Mouse (Mus musculus) myocyte (in vitro differentiated cells): ENCODE data around the gene Gm20388. TPM values are rescaled to one million over a fixed set of nuclear protein-coding genes. Genes with fewer than 3 reads are reported as not detected.

Experiments used
- H3K27me3 ChIP-seq: one replicate; pipeline ENCODE4 v1.6.1; 2011; ENCODE audit not compliant: control insufficient read depth, insufficient read depth, insufficient read length
- H3K36me3 ChIP-seq: one replicate; pipeline ENCODE4 v1.6.1; 2011; ENCODE audit not compliant: control insufficient read depth, insufficient read depth
- H3K4me2 ChIP-seq: one replicate; pipeline ENCODE4 v1.6.1; 2011; ENCODE audit warnings: low read depth, control low read depth
- H3K4me3 ChIP-seq: one replicate; pipeline ENCODE4 v1.5.1; 2011; ENCODE audit warnings: mild to moderate bottlenecking, control low read depth, moderate library complexity
- H3K79me2 ChIP-seq: one replicate; pipeline ENCODE4 v1.6.1; 2011; ENCODE audit not compliant: control insufficient read depth, insufficient read depth
- H3ac ChIP-seq: one replicate; pipeline ENCODE4 v1.6.1; 2011; ENCODE audit not compliant: control insufficient read depth, insufficient read length
- CEBPB ChIP-seq: IDR thresholded peaks from 2 replicates; pipeline ENCODE4 v1.6.1; 2011; ENCODE audit warnings: mild to moderate bottlenecking, moderate library complexity; ENCODE audit not compliant: poor library complexity, insufficient read depth, severe bottlenecking
- E2F4 ChIP-seq: IDR thresholded peaks from one replicate; pipeline ENCODE4 v1.6.1; 2011; ENCODE audit warnings: mild to moderate bottlenecking, control low read depth, moderate library complexity; ENCODE audit not compliant: insufficient read depth
- MAX ChIP-seq: IDR thresholded peaks from one replicate; pipeline ENCODE4 v1.6.1; 2011; ENCODE audit warnings: low read depth, mild to moderate bottlenecking, control low read depth
- MYOD1 ChIP-seq, 3 experiments: IDR thresholded peaks; one replicate each; pipeline ENCODE4 v1.6.1; 2011; ENCODE audit warnings: control low read depth in 2 of 3, low read depth in 2 of 3, mild to moderate bottlenecking in 2 of 3, moderate library complexity in 1 of 3; ENCODE audit not compliant: insufficient read length in 2 of 3, control insufficient read depth in 1 of 3
- MYOG ChIP-seq, 3 experiments: IDR thresholded peaks; one replicate each; pipeline ENCODE4 v1.6.1; 2011; ENCODE audit warnings: control low read depth in 2 of 3, low read depth in 2 of 3, mild to moderate bottlenecking in 2 of 3; ENCODE audit not compliant: insufficient read length in 2 of 3, control insufficient read depth in 1 of 3, insufficient read depth in 1 of 3
- POLR2A ChIP-seq: IDR thresholded peaks from one replicate; pipeline ENCODE4 v1.6.1; 2011; ENCODE audit warnings: low read depth, mild to moderate bottlenecking, control low read depth, moderate library complexity; ENCODE audit not compliant: insufficient read length
- POLR2AphosphoS2 ChIP-seq: IDR thresholded peaks from one replicate; pipeline ENCODE4 v1.6.1; 2011; ENCODE audit warnings: low read depth, control low read depth; ENCODE audit not compliant: insufficient read length
- REST ChIP-seq: IDR thresholded peaks from one replicate; pipeline ENCODE4 v1.6.1; 2011; ENCODE audit warnings: mild to moderate bottlenecking, control low read depth, moderate library complexity; ENCODE audit not compliant: insufficient read depth, insufficient read length
- SRF ChIP-seq: IDR thresholded peaks from one replicate; pipeline ENCODE4 v1.6.1; 2011; ENCODE audit warnings: low read depth; ENCODE audit not compliant: control insufficient read depth, insufficient read length
- TCF12 ChIP-seq: IDR thresholded peaks from one replicate; pipeline ENCODE4 v1.6.1; 2011; ENCODE audit warnings: mild to moderate bottlenecking, control low read depth; ENCODE audit not compliant: poor library complexity, insufficient read depth, severe bottlenecking
- TCF3 ChIP-seq: IDR thresholded peaks from one replicate; pipeline ENCODE4 v1.6.1; 2011; ENCODE audit warnings: low read depth, control low read depth; ENCODE audit not compliant: insufficient read length
- USF1 ChIP-seq: IDR thresholded peaks from one replicate; pipeline ENCODE4 v1.6.1; 2011; ENCODE audit warnings: low read depth, mild to moderate bottlenecking, control low read depth, moderate library complexity
- polyA plus RNA-seq: library from polyadenylated mRNA; unstranded; fragments of >200 nt; fragmentation: generic; extraction: Trizol; gene quantifications from one replicate; pipeline ENCODE4 v1.2.1, GENCODE M21; 2012; ENCODE audit warnings: missing spikeins

Gm20388 gene
- polyA plus RNA-seq, 1 experiment: 15.3 TPM

- peaks cover 100% of the 10 kb centered on the region for H3K79me2 ChIP-seq
- H3ac ChIP-seq: no peak overlapping the region
- no peak overlapping the region for H3K4me3 ChIP-seq
- H3K36me3 ChIP-seq: peaks cover 14% of the 10 kb centered on the region
- no peaks in the 10 kb centered on the region for H3K27me3 ChIP-seq
- TF ChIP-seq USF1: no peak
- no peak for TF ChIP-seq SRF
- TF ChIP-seq E2F4: no peak
- TF ChIP-seq TCF3: no peak
- TF ChIP-seq CEBPB: no peak
- no peak for TF ChIP-seq REST
- no peak for TF ChIP-seq MAX
- TF ChIP-seq MYOD1 (IDR thresholded peaks at IDR 0.05; ENCODE audit: control insufficient read depth in 1 of 3, insufficient read length in 2 of 3, low read depth in 2 of 3): no peak
- no peak for TF ChIP-seq MYOG (IDR thresholded peaks at IDR 0.05; ENCODE audit: control insufficient read depth in 1 of 3, insufficient read depth in 1 of 3, insufficient read length in 2 of 3, low read depth in 2 of 3)
- TF ChIP-seq TCF12: no peak
- TF ChIP-seq POLR2AphosphoS2: no peak
- no peak for TF ChIP-seq POLR2A
- H3K4me2 ChIP-seq: no peak overlapping the region
These were observed 3059.5 kb downstream of the Gm20388 start for GRCm38 (mm10) chr8:122969964-122970620.

- H3K36me3 ChIP-seq: peaks cover 8% of the 10 kb centered on the region
- H3K27me3 ChIP-seq: no peaks in the 10 kb centered on the region
- H3K4me3 ChIP-seq: no peak overlapping the region
- no peak for TF ChIP-seq REST
- peak in 1 of 3 experiments; percentile 27 for TF ChIP-seq MYOD1 (IDR thresholded peaks at IDR 0.05; ENCODE audit: control insufficient read depth in 1 of 3, insufficient read length in 2 of 3, low read depth in 2 of 3)
- H3ac ChIP-seq: no peak overlapping the region
- peaks cover 100% of the 10 kb centered on the region for H3K79me2 ChIP-seq
- no peak overlapping the region for H3K4me2 ChIP-seq
These were observed 3065.4 kb downstream of the Gm20388 start for GRCm38 (mm10) chr8:122976046-122976445.

GRCm38 (mm10) chr8:122979424-122979823, 3068.8 kb downstream of the Gm20388 start:
- Histone ChIP-seq H3K27me3 (no peaks in the 10 kb centered on the region), H3ac (no peak overlapping the region), H3K36me3 (no peaks in the 10 kb centered on the region), H3K4me3 (no peak overlapping the region), H3K4me2 (no peak overlapping the region), H3K79me2 (peaks cover 97% of the 10 kb centered on the region)
- TF ChIP-seq CEBPB: no peak
- no peak for TF ChIP-seq MYOG (IDR thresholded peaks at IDR 0.05; ENCODE audit: control insufficient read depth in 1 of 3, insufficient read depth in 1 of 3, insufficient read length in 2 of 3, low read depth in 2 of 3)
- no peak for TF ChIP-seq TCF3
- TF ChIP-seq MAX: no peak
- TF ChIP-seq USF1: no peak
- no peak for TF ChIP-seq TCF12
- TF ChIP-seq E2F4: no peak
- no peak for TF ChIP-seq MYOD1 (IDR thresholded peaks at IDR 0.05; ENCODE audit: control insufficient read depth in 1 of 3, insufficient read length in 2 of 3, low read depth in 2 of 3)
- no peak for TF ChIP-seq POLR2AphosphoS2
- no peak for TF ChIP-seq POLR2A
- no peak for TF ChIP-seq SRF
- TF ChIP-seq REST: no peak

GRCm38 (mm10) chr8:122979865-122980509, 3069.3 kb downstream of the Gm20388 start:
- Histone ChIP-seq H3K4me3 (no peak overlapping the region), H3K36me3 (no peaks in the 10 kb centered on the region), H3K4me2 (no peak overlapping the region), H3K27me3 (no peaks in the 10 kb centered on the region), H3ac (no peak overlapping the region), H3K79me2 (peaks cover 97% of the 10 kb centered on the region)
- TF ChIP-seq MYOG (IDR thresholded peaks at IDR 0.05; ENCODE audit: control insufficient read depth in 1 of 3, insufficient read depth in 1 of 3, insufficient read length in 2 of 3, low read depth in 2 of 3) (no peak), REST (no peak), POLR2AphosphoS2 (no peak), MYOD1 (IDR thresholded peaks at IDR 0.05; ENCODE audit: control insufficient read depth in 1 of 3, insufficient read length in 2 of 3, low read depth in 2 of 3) (no peak), POLR2A (no peak)

GRCm38 (mm10) chr8:122981646-122982045, 3071.0 kb downstream of the Gm20388 start:
- Histone ChIP-seq H3K79me2 (peaks cover 97% of the 10 kb centered on the region), H3K4me3 (no peak overlapping the region), H3K36me3 (no peaks in the 10 kb centered on the region), H3K4me2 (no peak overlapping the region), H3ac (no peak overlapping the region), H3K27me3 (no peaks in the 10 kb centered on the region)
- TF ChIP-seq MYOD1 (IDR thresholded peaks at IDR 0.05; ENCODE audit: control insufficient read depth in 1 of 3, insufficient read length in 2 of 3, low read depth in 2 of 3) (no peak), MYOG (IDR thresholded peaks at IDR 0.05; ENCODE audit: control insufficient read depth in 1 of 3, insufficient read depth in 1 of 3, insufficient read length in 2 of 3, low read depth in 2 of 3) (no peak), TCF3 (no peak), TCF12 (no peak), E2F4 (no peak), CEBPB (no peak), USF1 (no peak), MAX (no peak), POLR2A (no peak), SRF (no peak)
